Mouse (Mus musculus): Measurements from ENCODE around the gene Dolk. TPM values are rescaled to one million over a fixed set of nuclear protein-coding genes. Genes with fewer than 3 reads are reported as not detected.

Gene Dolk
- polyA plus RNA-seq (2015; fragmentation: Nextera tagmentation; extraction: Ambion mirVana), result 38.3 and 41.2 TPM in 2 replicates

DNA sequence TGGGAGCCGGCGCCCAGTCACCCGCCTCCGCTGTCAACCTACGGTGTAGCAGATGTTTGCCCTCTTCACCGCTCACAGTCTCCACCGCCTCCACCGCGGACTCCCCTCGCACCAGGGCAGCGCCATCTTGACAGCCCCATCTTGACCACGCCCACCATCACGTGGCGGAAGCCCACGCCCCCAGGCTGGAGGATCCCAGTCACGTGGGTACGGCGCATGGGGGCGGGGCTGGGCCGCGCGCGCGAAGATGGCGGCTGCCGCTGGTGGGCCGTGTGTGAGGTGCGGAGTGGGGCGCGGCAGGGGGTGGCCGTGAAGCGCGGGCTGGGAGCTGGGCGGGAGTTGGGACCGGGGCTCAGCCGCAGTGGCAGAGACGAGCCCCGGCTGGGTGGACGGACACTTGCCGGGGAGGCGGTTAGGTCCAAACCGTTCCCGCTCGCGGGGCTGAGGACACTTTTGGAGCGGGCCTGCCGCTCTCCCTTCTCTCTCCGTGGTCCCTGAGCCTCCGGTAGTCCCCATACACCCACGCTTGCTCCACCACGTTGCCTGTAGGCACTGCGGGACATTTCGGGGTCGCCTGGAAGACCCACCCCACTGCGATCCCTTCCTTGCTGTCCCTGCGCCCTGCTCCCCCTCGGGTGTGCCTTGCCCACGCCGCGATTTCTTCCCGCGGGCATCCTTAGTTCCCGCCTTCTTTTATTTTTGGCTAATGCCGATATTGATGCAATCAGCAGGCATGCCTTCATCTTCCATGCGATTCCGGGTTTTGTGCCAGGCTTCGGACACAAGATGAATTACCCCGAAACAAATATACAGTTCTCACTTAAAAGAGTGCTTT lies at the start of gene Dolk, which contains the start of gene Nup188:
Gene Dolk, minus strand, starts transcription at position 143 of the 835 bp plus-strand sequence.
Gene Nup188, plus strand, starts transcription at position 206 of the 835 bp plus-strand sequence.
- Histone ChIP-seq H3K9me3 (ENCODE audit: control insufficient read depth, low read length) (no peaks in the 10 kb centered on the region), H3K4me3 (ENCODE audit: low read length) (peak within 1 kb of the TSS; percentile 98), H3K4me1 (ENCODE audit: control insufficient read depth, insufficient read depth, low read length) (peaks cover 18% of the 10 kb centered on the region), H3K27me3 (replicated peaks; ENCODE audit: control insufficient read depth, insufficient read depth, low read length) (no peaks in the 10 kb centered on the region), H3K4me2 (ENCODE audit: low read depth, low read length) (peak within 1 kb of the TSS; percentile 89), H3K27ac (ENCODE audit: low read length) (peak within 1 kb of the TSS; percentile 74), H3K36me3 (ENCODE audit: control insufficient read depth, insufficient read depth, low read length) (no peaks in the 10 kb centered on the region), H3K9ac (ENCODE audit: low read depth, low read length) (peak within 1 kb of the TSS; percentile 92)
- ATAC-seq, result peak; percentile 90
- under 1% methylated on average over 68 of the region's 68 CpGs for WGBS

- H3K4me1 ChIP-seq (ENCODE audit: control insufficient read depth, insufficient read depth, low read length), result no peaks in the 10 kb centered on the region
- H3K27ac ChIP-seq (ENCODE audit: low read length), result no peak overlapping the region
- no peak for ATAC-seq
- H3K9ac ChIP-seq (ENCODE audit: low read depth, low read length), result no peak overlapping the region
- H3K27me3 ChIP-seq (replicated peaks; ENCODE audit: control insufficient read depth, insufficient read depth, low read length), result no peaks in the 10 kb centered on the region
- no peak overlapping the region for H3K4me3 ChIP-seq (ENCODE audit: low read length)
- 96% methylated on average over 2 of the region's 2 CpGs for WGBS
- H3K4me2 ChIP-seq (ENCODE audit: low read depth, low read length), result no peak overlapping the region
- H3K36me3 ChIP-seq (ENCODE audit: control insufficient read depth, insufficient read depth, low read length), result peaks cover 44% of the 10 kb centered on the region
- H3K9me3 ChIP-seq (ENCODE audit: control insufficient read depth, low read length), result no peaks in the 10 kb centered on the region
Observed at GRCm38 (mm10) chr2:30335324-30335723, 49.2 kb upstream of the Dolk start.

GRCm38 (mm10) chr2:30328791-30329190 lies 42.7 kb upstream of the Dolk start:
- no peak overlapping the region for H3K4me3 ChIP-seq (ENCODE audit: low read length)
- no peak overlapping the region for H3K27ac ChIP-seq (ENCODE audit: low read length)
- no peak for ATAC-seq
- H3K9me3 ChIP-seq (ENCODE audit: control insufficient read depth, low read length), result no peaks in the 10 kb centered on the region
- H3K4me1 ChIP-seq (ENCODE audit: control insufficient read depth, insufficient read depth, low read length), result no peaks in the 10 kb centered on the region
- WGBS, result 86% methylated on average over 3 of the region's 3 CpGs
- no peak overlapping the region for H3K4me2 ChIP-seq (ENCODE audit: low read depth, low read length)
- no peaks in the 10 kb centered on the region for H3K27me3 ChIP-seq (replicated peaks; ENCODE audit: control insufficient read depth, insufficient read depth, low read length)
- peaks cover 28% of the 10 kb centered on the region for H3K36me3 ChIP-seq (ENCODE audit: control insufficient read depth, insufficient read depth, low read length)
- H3K9ac ChIP-seq (ENCODE audit: low read depth, low read length), result no peak overlapping the region

DNA sequence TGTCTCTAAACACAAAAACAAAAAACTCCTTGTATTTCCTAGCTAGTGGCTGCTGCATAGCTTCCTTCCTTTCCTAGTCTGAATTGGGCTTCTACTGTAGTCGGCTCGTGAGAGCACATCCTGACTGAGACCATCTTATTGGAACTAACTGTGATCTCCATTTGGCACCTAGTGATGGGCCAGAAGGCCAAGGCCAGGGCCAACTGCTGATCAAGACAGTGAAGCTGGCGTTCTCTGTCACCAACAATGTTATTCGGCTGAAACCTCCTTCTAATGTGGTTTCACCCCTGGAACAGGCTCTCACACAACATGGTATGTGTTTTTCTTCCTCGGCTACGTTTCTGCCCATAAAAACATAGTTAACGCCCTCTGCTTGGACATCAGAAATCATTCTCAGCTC lies 41.1 kb upstream of the Dolk start:
- ATAC-seq, result no peak
- WGBS, result 87% methylated on average over 7 of the region's 7 CpGs
- Histone ChIP-seq H3K4me2 (ENCODE audit: low read depth, low read length) (no peak overlapping the region), H3K36me3 (ENCODE audit: control insufficient read depth, insufficient read depth, low read length) (peaks cover 23% of the 10 kb centered on the region), H3K9ac (ENCODE audit: low read depth, low read length) (no peak overlapping the region), H3K9me3 (ENCODE audit: control insufficient read depth, low read length) (no peaks in the 10 kb centered on the region), H3K4me3 (ENCODE audit: low read length) (no peak overlapping the region), H3K27ac (ENCODE audit: low read length) (no peak overlapping the region), H3K4me1 (ENCODE audit: control insufficient read depth, insufficient read depth, low read length) (no peaks in the 10 kb centered on the region), H3K27me3 (replicated peaks; ENCODE audit: control insufficient read depth, insufficient read depth, low read length) (no peaks in the 10 kb centered on the region)

GRCm38 (mm10) chr2:30325296-30325695 lies 39.2 kb upstream of the Dolk start:
- Histone ChIP-seq H3K27me3 (replicated peaks; ENCODE audit: control insufficient read depth, insufficient read depth, low read length) (no peaks in the 10 kb centered on the region), H3K9ac (ENCODE audit: low read depth, low read length) (no peak overlapping the region), H3K36me3 (ENCODE audit: control insufficient read depth, insufficient read depth, low read length) (peaks cover 27% of the 10 kb centered on the region), H3K4me1 (ENCODE audit: control insufficient read depth, insufficient read depth, low read length) (no peaks in the 10 kb centered on the region), H3K4me3 (ENCODE audit: low read length) (no peak overlapping the region), H3K27ac (ENCODE audit: low read length) (no peak overlapping the region), H3K4me2 (ENCODE audit: low read depth, low read length) (no peak overlapping the region), H3K9me3 (ENCODE audit: control insufficient read depth, low read length) (no peaks in the 10 kb centered on the region)
- WGBS, result 91% methylated on average over 5 of the region's 5 CpGs
- ATAC-seq, result no peak

DNA sequence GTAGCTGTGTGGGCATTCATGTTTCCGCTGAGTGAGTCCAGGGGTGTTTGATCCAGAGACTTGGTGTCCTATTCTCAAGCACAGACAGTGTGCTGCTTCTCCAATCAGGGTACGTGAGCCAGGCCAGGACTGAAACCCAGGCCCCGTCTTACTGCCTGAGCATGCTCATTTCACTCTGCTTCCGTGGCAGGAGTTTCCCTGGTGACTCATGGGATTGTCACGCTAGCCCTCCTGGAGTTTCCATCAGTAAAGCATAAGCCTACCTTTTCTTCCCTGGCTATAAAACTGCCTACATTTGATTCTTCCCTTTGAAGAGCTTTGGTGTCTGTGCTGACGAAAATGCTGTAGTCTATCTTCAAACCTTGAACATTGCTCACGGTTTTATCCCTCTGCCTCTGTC lies 37.0 kb upstream of the Dolk start:
- peaks cover 25% of the 10 kb centered on the region for H3K36me3 ChIP-seq (ENCODE audit: control insufficient read depth, insufficient read depth, low read length)
- ATAC-seq, result no peak

DNA sequence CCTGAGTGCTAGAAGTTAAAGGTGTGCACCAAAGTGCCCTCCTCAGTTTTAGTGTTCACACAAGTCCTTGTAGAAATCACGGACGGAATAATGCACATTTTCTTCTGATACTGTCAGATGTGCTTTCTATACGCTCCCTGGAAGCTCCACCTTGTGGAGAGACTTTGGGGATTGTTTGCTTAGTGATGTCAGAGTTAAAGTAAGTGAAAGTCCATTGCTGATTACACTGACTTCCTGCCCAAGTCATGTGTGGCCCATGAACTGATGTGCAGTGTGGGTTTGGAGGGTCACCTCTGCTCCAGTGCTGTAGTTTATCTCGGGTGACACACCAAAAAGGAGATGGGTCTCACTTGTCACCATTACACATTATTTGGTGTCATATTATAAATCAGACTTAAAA lies 33.1 kb upstream of the Dolk start:
- ATAC-seq, result peak; percentile 55
- 69% methylated on average over 4 of the region's 4 CpGs for WGBS
- Histone ChIP-seq H3K27me3 (replicated peaks; ENCODE audit: control insufficient read depth, insufficient read depth, low read length) (no peaks in the 10 kb centered on the region), H3K4me1 (ENCODE audit: control insufficient read depth, insufficient read depth, low read length) (no peaks in the 10 kb centered on the region), H3K27ac (ENCODE audit: low read length) (no peak overlapping the region), H3K4me3 (ENCODE audit: low read length) (no peak overlapping the region), H3K9ac (ENCODE audit: low read depth, low read length) (no peak overlapping the region), H3K9me3 (ENCODE audit: control insufficient read depth, low read length) (no peaks in the 10 kb centered on the region), H3K36me3 (ENCODE audit: control insufficient read depth, insufficient read depth, low read length) (peaks cover 24% of the 10 kb centered on the region), H3K4me2 (ENCODE audit: low read depth, low read length) (no peak overlapping the region)

More for the DNA sequence above, 37.0 kb upstream of the Dolk start:
- WGBS, result 89% methylated on average over 7 of the region's 7 CpGs
- H3K4me3 ChIP-seq (ENCODE audit: low read length), result no peak overlapping the region
- H3K9ac ChIP-seq (ENCODE audit: low read depth, low read length), result no peak overlapping the region
- no peaks in the 10 kb centered on the region for H3K9me3 ChIP-seq (ENCODE audit: control insufficient read depth, low read length)
- H3K27ac ChIP-seq (ENCODE audit: low read length), result no peak overlapping the region
- H3K4me1 ChIP-seq (ENCODE audit: control insufficient read depth, insufficient read depth, low read length), result no peaks in the 10 kb centered on the region
- no peaks in the 10 kb centered on the region for H3K27me3 ChIP-seq (replicated peaks; ENCODE audit: control insufficient read depth, insufficient read depth, low read length)
- H3K4me2 ChIP-seq (ENCODE audit: low read depth, low read length), result no peak overlapping the region

GRCm38 (mm10) chr2:30316955-30317354 lies 30.8 kb upstream of the Dolk start:
- Histone ChIP-seq H3K9me3 (ENCODE audit: control insufficient read depth, low read length) (no peaks in the 10 kb centered on the region), H3K9ac (ENCODE audit: low read depth, low read length) (no peak overlapping the region), H3K4me3 (ENCODE audit: low read length) (no peak overlapping the region), H3K4me1 (ENCODE audit: control insufficient read depth, insufficient read depth, low read length) (no peaks in the 10 kb centered on the region), H3K4me2 (ENCODE audit: low read depth, low read length) (no peak overlapping the region), H3K27ac (ENCODE audit: low read length) (no peak overlapping the region), H3K27me3 (replicated peaks; ENCODE audit: control insufficient read depth, insufficient read depth, low read length) (no peaks in the 10 kb centered on the region), H3K36me3 (ENCODE audit: control insufficient read depth, insufficient read depth, low read length) (peaks cover 22% of the 10 kb centered on the region)
- 91% methylated on average over 5 of the region's 5 CpGs for WGBS
- no peak for ATAC-seq

DNA sequence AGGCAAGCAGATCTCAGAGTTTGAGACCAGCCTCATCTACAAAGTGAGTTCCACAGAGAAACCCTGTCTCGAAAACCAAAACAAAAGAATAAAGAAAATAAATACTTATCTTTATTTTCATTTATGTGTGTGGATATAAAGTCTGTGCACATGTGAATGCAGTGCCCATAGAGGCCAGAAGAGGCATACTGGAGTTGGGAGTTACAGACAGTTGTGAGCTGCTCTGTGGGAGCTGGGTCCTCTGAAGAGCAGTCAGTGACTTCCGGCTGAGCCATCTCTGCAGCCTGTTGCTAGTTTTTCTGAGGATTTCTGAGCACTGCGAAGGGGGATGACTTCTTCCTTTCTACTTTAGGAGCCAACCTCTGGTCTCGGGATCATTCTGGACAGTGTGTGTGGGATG lies 30.0 kb upstream of the Dolk start:
- no peak overlapping the region for H3K9ac ChIP-seq (ENCODE audit: low read depth, low read length)
- no peak for ATAC-seq
- H3K4me2 ChIP-seq (ENCODE audit: low read depth, low read length), result no peak overlapping the region
- H3K9me3 ChIP-seq (ENCODE audit: control insufficient read depth, low read length), result no peaks in the 10 kb centered on the region
- peaks cover 16% of the 10 kb centered on the region for H3K36me3 ChIP-seq (ENCODE audit: control insufficient read depth, insufficient read depth, low read length)
- 96% methylated on average over 4 of the region's 4 CpGs for WGBS
- H3K4me1 ChIP-seq (ENCODE audit: control insufficient read depth, insufficient read depth, low read length), result no peaks in the 10 kb centered on the region
- no peaks in the 10 kb centered on the region for H3K27me3 ChIP-seq (replicated peaks; ENCODE audit: control insufficient read depth, insufficient read depth, low read length)
- H3K27ac ChIP-seq (ENCODE audit: low read length), result no peak overlapping the region
- no peak overlapping the region for H3K4me3 ChIP-seq (ENCODE audit: low read length)
